Mouse (Mus musculus) bone marrow macrophage, adult 2 months (primary cell): ENCODE data around the gene Tpk1. TPM values are rescaled to one million over a fixed set of nuclear protein-coding genes. Genes with fewer than 3 reads are reported as not detected.

Experiments used
- H3K27ac ChIP-seq: 2 replicates; pipeline ENCODE4 v1.5.1; 2012; ENCODE audit warnings: low read depth, low read length; ENCODE audit not compliant: insufficient read depth
- H3K4me1 ChIP-seq: 2 replicates; pipeline ENCODE4 v1.6.1; 2012; ENCODE audit warnings: low read length; ENCODE audit not compliant: control insufficient read depth, insufficient read depth
- H3K4me3 ChIP-seq: 2 replicates; pipeline ENCODE4 v1.5.1; 2012; ENCODE audit warnings: mild to moderate bottlenecking, low read length, moderate library complexity; ENCODE audit not compliant: insufficient read depth
- CTCF ChIP-seq: IDR thresholded peaks from 2 replicates; pipeline ENCODE4 v1.5.1; 2012; ENCODE audit warnings: low read depth, mild to moderate bottlenecking, low read length, moderate library complexity
- POLR2A ChIP-seq: IDR thresholded peaks from 2 replicates; pipeline ENCODE4 v1.6.1; 2012; ENCODE audit warnings: mild to moderate bottlenecking, low read depth, low read length, borderline replicate concordance
- polyA plus RNA-seq: library from polyadenylated mRNA; stranded (reverse); fragments of >200 nt; gene quantifications from 2 replicates; pipeline ENCODE4 v1.2.4, GENCODE M21; 2012; ENCODE audit not compliant: missing spikeins, insufficient read depth, insufficient read length

Gene Tpk1
- polyA plus RNA-seq, 1 experiment, result 12.1 TPM

GRCm38 (mm10) chr6:43504609-43505230, 161.4 kb downstream of the Tpk1 start:
- TF ChIP-seq CTCF (no peak), POLR2A (no peak)
- Histone ChIP-seq H3K4me3 (no peak overlapping the region), H3K4me1 (no peaks in the 10 kb centered on the region), H3K27ac (no peak overlapping the region)

DNA sequence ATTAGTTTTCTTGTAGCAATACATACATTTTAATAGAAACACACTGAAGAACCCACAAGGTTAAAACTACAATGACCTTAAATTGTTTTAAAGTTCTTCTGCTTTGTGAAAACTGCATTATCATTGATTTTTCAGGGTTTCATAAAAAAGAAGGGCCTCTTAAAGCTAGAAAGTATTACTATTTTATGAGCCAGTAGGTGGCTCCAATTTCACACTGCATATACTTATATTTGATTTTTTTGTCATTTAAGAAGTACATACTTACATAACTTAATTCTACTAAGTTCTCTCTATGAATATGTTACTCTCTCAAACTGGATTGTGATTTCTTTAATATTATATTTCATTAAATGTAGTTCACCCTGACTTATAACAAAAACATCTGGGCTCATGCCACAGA, 173.7 kb downstream of the Tpk1 start:
- TF ChIP-seq CTCF, result no peak
- no peak for TF ChIP-seq POLR2A
- Histone ChIP-seq H3K4me3 (no peak overlapping the region), H3K4me1 (no peaks in the 10 kb centered on the region), H3K27ac (no peak overlapping the region)

GRCm38 (mm10) chr6:43486691-43487090, 179.4 kb downstream of the Tpk1 start:
- no peak for TF ChIP-seq POLR2A
- no peak for TF ChIP-seq CTCF
- H3K4me1 ChIP-seq, result no peaks in the 10 kb centered on the region
- H3K27ac ChIP-seq, result no peak overlapping the region
- no peak overlapping the region for H3K4me3 ChIP-seq

DNA sequence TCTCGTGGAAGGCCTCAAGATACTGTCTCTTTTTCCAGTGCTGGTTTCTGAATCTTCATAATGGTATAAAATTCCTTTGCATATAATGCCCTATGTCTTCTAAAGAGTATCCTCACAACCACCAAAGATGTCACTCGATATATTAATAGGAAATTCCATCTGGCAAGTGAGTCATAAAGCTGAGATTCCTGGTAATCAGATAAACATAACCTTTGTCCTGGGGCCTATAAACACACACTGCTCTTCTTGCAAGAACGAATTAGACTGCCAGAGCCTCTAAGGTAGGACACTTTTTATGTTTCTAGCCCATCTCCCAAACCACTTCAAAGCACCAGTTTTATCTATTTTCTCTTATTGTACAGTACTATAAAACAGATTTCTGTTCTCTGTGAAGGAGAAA, 185.4 kb downstream of the Tpk1 start:
- Histone ChIP-seq H3K4me1 (peaks cover 2% of the 10 kb centered on the region; the same call in 1 of the 2 replicates), H3K27ac (no peak overlapping the region), H3K4me3 (no peak overlapping the region)
- TF ChIP-seq CTCF (no peak), POLR2A (no peak)

GRCm38 (mm10) chr6:43478810-43479209, 187.3 kb downstream of the Tpk1 start:
- no peak overlapping the region for H3K4me3 ChIP-seq
- TF ChIP-seq CTCF, result no peak
- TF ChIP-seq POLR2A, result no peak
- peaks cover 2% of the 10 kb centered on the region; the same call in 1 of the 2 replicates for H3K4me1 ChIP-seq
- H3K27ac ChIP-seq, result no peak overlapping the region

GRCm38 (mm10) chr6:43476406-43476805, 189.7 kb downstream of the Tpk1 start:
- Histone ChIP-seq H3K4me3 (no peak overlapping the region), H3K4me1 (peaks cover 2% of the 10 kb centered on the region; the same call in 1 of the 2 replicates)
- TF ChIP-seq CTCF (no peak), POLR2A (no peak)

DNA sequence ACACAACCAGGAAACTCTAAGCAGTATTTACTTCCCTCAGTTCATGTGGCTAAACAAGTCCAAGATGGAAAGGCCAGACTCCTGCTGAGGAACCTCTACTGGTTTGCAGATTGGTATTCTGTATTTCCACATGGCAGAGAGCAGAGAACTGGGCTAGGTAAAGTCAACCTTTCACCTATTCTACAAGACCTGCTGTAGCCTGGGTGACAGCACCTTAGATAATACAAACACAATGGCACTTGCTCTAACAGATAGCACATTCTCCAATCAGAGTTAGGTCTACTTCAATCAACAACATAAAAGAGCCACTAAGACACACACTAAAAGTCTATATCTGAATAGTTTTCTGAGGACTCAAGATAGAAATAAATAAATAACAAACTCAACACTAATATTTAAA, 190.2 kb downstream of the Tpk1 start:
- Histone ChIP-seq H3K27ac (no peak overlapping the region), H3K4me3 (no peak overlapping the region), H3K4me1 (peaks cover 2% of the 10 kb centered on the region; the same call in 1 of the 2 replicates)
- TF ChIP-seq POLR2A, result no peak
- no peak for TF ChIP-seq CTCF

More at GRCm38 (mm10) chr6:43476406-43476805, 189.7 kb downstream of the Tpk1 start:
- H3K27ac ChIP-seq, result no peak overlapping the region

DNA sequence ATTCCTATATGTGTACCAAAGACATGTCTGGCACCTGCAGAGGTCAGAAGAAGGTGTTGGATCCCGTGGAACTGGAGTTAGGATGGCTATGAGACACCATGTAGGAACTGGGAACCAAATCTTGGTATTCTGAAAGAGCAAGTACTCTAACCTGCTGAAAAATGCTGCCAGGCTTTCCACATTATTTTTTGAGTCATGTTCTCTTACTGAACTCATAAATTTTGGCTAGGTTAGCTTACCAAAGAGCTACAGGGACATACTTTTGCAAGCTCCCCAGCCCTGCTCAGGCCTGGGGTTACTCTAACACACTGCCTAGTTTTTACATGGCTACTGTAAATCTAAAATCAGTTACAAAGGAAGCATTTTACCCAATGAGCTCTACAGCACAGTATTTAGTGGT, 194.5 kb downstream of the Tpk1 start:
- no peak overlapping the region for H3K4me3 ChIP-seq
- H3K27ac ChIP-seq, result no peak overlapping the region
- no peak for TF ChIP-seq POLR2A
- H3K4me1 ChIP-seq, result peaks cover 2% of the 10 kb centered on the region; the same call in 1 of the 2 replicates

- TF ChIP-seq CTCF (no peak), POLR2A (no peak)
These were observed 197.1 kb downstream of the Tpk1 start for GRCm38 (mm10) chr6:43468821-43469594.

DNA sequence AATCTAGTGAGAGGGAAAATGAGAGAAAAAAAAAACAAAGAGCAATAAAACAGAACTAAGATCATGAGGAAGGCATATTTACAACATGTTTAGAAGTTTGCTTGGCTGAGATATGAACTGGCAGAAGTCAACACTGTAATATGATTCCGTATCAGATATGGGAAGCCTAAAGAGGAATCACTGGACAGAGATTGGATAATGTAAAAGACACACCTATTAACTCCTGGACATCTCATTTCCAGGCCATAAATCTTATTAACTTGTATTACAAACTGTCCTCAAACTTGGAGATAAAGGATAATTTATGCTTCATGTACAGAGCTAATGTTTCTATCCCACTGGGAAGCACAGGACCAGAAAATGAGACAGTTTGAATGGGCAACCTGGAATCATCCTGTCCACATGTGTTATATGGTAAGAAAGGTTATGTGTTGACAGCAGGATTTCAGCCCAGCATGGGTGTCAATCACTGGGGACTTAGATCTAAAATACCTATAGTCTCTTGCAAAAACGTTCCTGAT, 203.2 kb downstream of the Tpk1 start:
- Histone ChIP-seq H3K27ac (no peak overlapping the region), H3K4me3 (no peak overlapping the region), H3K4me1 (peaks cover 2% of the 10 kb centered on the region; the same call in 1 of the 2 replicates)
- TF ChIP-seq CTCF (no peak), POLR2A (no peak)

More at GRCm38 (mm10) chr6:43468821-43469594, 197.1 kb downstream of the Tpk1 start:
- Histone ChIP-seq H3K4me1 (no peaks in the 10 kb centered on the region), H3K27ac (no peak overlapping the region), H3K4me3 (no peak overlapping the region)
